Mouse (Mus musculus): ENCODE measurements at regions not wholly inside any gene's neighbourhood (a gene's known extent, or its start where the extent isn't known, plus 50 kb on each side); places are given as distances from the start of the nearest gene placed in this dataset.

DNA sequence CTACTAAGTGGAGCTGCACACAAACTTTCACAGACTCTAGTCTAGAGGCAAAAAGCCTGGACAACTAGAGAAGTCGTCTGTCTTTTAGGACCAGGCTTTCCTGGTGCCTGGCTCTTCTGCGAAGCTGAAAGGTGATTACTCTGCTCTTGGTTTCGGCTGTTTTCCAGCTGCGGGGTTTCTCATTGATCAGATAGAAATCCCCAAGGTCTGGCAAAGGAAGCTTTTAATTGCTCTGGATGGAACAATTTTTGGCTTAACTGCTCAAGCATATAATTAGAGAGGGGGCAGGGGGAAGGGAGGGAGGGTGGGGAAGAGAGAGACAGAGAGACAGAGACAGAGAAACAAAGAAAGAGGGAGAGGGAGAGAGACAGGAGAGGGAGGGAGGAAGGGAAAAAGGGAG is 82.0 kb upstream of the Mgme1 start:
- no peaks in the 10 kb centered on the region for H3K27me3 ChIP-seq (ENCODE audit: control insufficient read depth, insufficient read depth, low read length)
- 0 out of 2 replicates have a peak, but pooled peaks cover 4% of the 10 kb centered on the region for H3K4me1 ChIP-seq (ENCODE audit: control insufficient read depth, insufficient read depth, low read length)
- H3K27ac ChIP-seq (replicated peaks; ENCODE audit: low read depth, low read length): no peak overlapping the region
- H3K4me3 ChIP-seq (ENCODE audit: low read depth, low read length): no peak overlapping the region
- WGBS: 22% methylated on average over 4 of the region's 4 CpGs
- no peaks in the 10 kb centered on the region for H3K9me3 ChIP-seq (ENCODE audit: control insufficient read depth, low read length)
- no peaks in the 10 kb centered on the region for H3K36me3 ChIP-seq (ENCODE audit: control insufficient read depth, insufficient read depth, low read length)
- DNase-seq (ENCODE audit: low spot score) (no peak), ATAC-seq (ENCODE audit: insufficient number of reproducible peaks, low FRiP score, low TSS enrichment, low read depth) (no peak)
- no peak overlapping the region for H3K4me2 ChIP-seq (ENCODE audit: low read depth, severe bottlenecking)
- no peak overlapping the region for H3K9ac ChIP-seq (ENCODE audit: low read length)

DNA sequence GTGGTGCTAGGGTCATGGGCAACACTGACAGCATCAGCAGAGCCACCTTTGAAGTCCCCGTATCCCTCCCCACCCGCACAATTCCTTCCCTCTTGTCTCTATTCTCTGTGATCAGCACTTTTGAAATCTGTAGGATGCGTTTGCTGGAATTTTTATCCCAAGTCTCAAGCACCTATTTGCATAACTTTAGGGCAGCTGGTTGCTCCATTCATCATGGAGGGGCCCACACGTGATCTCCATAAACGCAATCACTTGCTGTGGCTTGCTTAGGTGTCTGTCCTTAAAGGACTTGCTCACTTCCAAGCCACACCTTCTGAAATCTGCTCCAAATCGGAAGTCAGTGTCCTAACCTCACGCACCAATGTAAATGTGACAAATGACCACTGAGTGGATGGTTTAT is 80.7 kb upstream of the Mgme1 start:
- Histone ChIP-seq H3K27ac (replicated peaks; ENCODE audit: low read depth, low read length) (no peak overlapping the region), H3K27me3 (ENCODE audit: control insufficient read depth, insufficient read depth, low read length) (no peaks in the 10 kb centered on the region), H3K4me2 (ENCODE audit: low read depth, severe bottlenecking) (no peak overlapping the region), H3K4me1 (ENCODE audit: control insufficient read depth, insufficient read depth, low read length) (0 out of 2 replicates have a peak, but pooled peaks cover 4% of the 10 kb centered on the region), H3K9ac (ENCODE audit: low read length) (no peak overlapping the region), H3K4me3 (ENCODE audit: low read depth, low read length) (no peak overlapping the region), H3K36me3 (ENCODE audit: control insufficient read depth, insufficient read depth, low read length) (no peaks in the 10 kb centered on the region), H3K9me3 (ENCODE audit: control insufficient read depth, low read length) (no peaks in the 10 kb centered on the region)
- WGBS: 88% methylated on average over 7 of the region's 7 CpGs
- ATAC-seq (ENCODE audit: insufficient number of reproducible peaks, low FRiP score, low TSS enrichment, low read depth) (no peak), DNase-seq (ENCODE audit: low spot score) (no peak)

DNA sequence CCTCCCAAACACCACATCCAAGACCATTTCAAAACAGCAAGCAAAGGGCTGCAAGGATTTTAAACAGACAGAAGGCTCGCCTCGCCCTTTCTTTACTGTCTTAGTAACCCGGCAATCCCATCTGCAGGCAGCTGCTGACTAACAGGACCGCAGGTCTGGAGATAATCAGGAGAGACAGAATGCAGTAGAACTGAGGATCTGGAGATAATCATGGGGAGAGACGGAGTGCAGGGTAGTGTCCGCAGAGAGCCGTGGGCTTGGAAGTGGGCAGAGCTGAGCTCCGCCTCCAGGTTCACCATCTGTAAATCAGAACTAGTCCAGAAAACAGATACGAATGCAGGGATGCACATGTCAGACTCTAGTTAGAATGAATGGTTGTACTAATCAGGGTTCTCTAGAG is 79.4 kb upstream of the Mgme1 start:
- ATAC-seq (ENCODE audit: insufficient number of reproducible peaks, low FRiP score, low TSS enrichment, low read depth) (0 out of 2 replicates have a peak, but pooled peaks have one; percentile 28), DNase-seq (ENCODE audit: low spot score) (no peak)
- no peaks in the 10 kb centered on the region for H3K36me3 ChIP-seq (ENCODE audit: control insufficient read depth, insufficient read depth, low read length)
- no peaks in the 10 kb centered on the region for H3K27me3 ChIP-seq (ENCODE audit: control insufficient read depth, insufficient read depth, low read length)
- no peak overlapping the region for H3K4me3 ChIP-seq (ENCODE audit: low read depth, low read length)
- 0 out of 2 replicates have a peak, but pooled peaks cover 4% of the 10 kb centered on the region for H3K4me1 ChIP-seq (ENCODE audit: control insufficient read depth, insufficient read depth, low read length)
- H3K27ac ChIP-seq (replicated peaks; ENCODE audit: low read depth, low read length): no peak overlapping the region
- no peak overlapping the region; the same call in 1 of the 2 replicates for H3K9ac ChIP-seq (ENCODE audit: low read length)
- H3K9me3 ChIP-seq (ENCODE audit: control insufficient read depth, low read length): no peaks in the 10 kb centered on the region
- no peak overlapping the region for H3K4me2 ChIP-seq (ENCODE audit: low read depth, severe bottlenecking)
- 41% methylated on average over 9 of the region's 9 CpGs for WGBS

DNA sequence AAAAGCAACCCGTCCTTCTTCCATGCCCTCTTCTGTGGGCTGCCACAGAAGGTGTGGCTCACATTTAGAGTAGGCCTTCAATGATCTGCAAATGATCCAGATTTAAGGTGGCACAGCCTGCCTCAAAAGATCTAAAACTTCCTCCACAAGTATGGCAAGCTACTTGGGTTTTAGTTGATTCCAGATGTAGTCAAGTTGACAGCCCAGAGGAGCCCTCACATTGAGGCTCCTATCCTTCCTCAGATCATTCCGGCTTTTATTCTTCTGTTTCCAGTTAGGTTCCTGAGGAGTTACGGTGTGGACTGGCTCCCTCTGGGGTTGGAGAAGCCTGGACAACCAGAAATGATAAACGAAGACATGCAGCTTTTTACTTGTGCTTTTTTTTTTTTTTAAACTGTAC is 78.8 kb upstream of the Mgme1 start:
- Histone ChIP-seq H3K4me1 (ENCODE audit: control insufficient read depth, insufficient read depth, low read length) (0 out of 2 replicates have a peak, but pooled peaks cover 4% of the 10 kb centered on the region), H3K27me3 (ENCODE audit: control insufficient read depth, insufficient read depth, low read length) (no peaks in the 10 kb centered on the region), H3K9me3 (ENCODE audit: control insufficient read depth, low read length) (no peaks in the 10 kb centered on the region), H3K9ac (ENCODE audit: low read length) (no peak overlapping the region), H3K4me2 (ENCODE audit: low read depth, severe bottlenecking) (no peak overlapping the region), H3K36me3 (ENCODE audit: control insufficient read depth, insufficient read depth, low read length) (no peaks in the 10 kb centered on the region), H3K27ac (replicated peaks; ENCODE audit: low read depth, low read length) (0 out of 2 replicates have a peak overlapping the region, but pooled peaks have one; percentile 30), H3K4me3 (ENCODE audit: low read depth, low read length) (no peak overlapping the region)
- DNase-seq (ENCODE audit: low spot score) (no peak), ATAC-seq (ENCODE audit: insufficient number of reproducible peaks, low FRiP score, low TSS enrichment, low read depth) (no peak)
- 58% methylated on average over 4 of the region's 4 CpGs for WGBS

- WGBS: 49% methylated on average over 8 of the region's 8 CpGs
- Histone ChIP-seq H3K4me3 (ENCODE audit: low read depth, low read length) (no peak overlapping the region), H3K27me3 (ENCODE audit: control insufficient read depth, insufficient read depth, low read length) (no peaks in the 10 kb centered on the region), H3K4me2 (ENCODE audit: low read depth, severe bottlenecking) (no peak overlapping the region), H3K36me3 (ENCODE audit: control insufficient read depth, insufficient read depth, low read length) (no peaks in the 10 kb centered on the region), H3K4me1 (ENCODE audit: control insufficient read depth, insufficient read depth, low read length) (0 out of 2 replicates have a peak, but pooled peaks cover 4% of the 10 kb centered on the region), H3K9ac (ENCODE audit: low read length) (no peak overlapping the region), H3K27ac (replicated peaks; ENCODE audit: low read depth, low read length) (no peak overlapping the region; the same call in 1 of the 2 replicates), H3K9me3 (ENCODE audit: control insufficient read depth, low read length) (no peaks in the 10 kb centered on the region)
- DNase-seq (ENCODE audit: low spot score) (no peak), ATAC-seq (ENCODE audit: insufficient number of reproducible peaks, low FRiP score, low TSS enrichment, low read depth) (no peak)
Observed at GRCm38 (mm10) chr2:144192428-144192827, 78.0 kb upstream of the Mgme1 start.

DNA sequence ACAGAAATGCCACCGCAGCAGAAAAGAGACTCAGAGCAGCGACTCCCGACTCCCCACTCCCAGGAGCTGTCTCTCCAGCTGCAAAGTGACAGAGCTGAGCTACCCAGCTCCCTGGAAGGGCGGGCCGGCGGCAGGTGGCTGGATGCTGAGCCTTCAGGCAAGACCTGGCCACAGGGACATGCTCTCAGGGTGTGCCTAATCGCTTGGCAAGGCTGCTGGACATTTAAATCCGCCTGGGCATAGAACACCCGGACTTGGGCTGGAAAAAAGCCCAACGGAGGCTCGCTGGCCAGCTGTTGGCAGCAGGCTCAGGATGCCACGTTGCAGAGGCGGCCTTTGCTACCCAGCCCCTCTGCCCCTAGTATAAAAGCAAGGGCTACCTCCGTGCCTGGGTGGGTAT is 74.6 kb upstream of the Mgme1 start:
- H3K4me2 ChIP-seq (ENCODE audit: low read depth, severe bottlenecking): no peak overlapping the region
- H3K4me3 ChIP-seq (ENCODE audit: low read depth, low read length): no peak overlapping the region
- ATAC-seq (ENCODE audit: insufficient number of reproducible peaks, low FRiP score, low TSS enrichment, low read depth) (no peak), DNase-seq (ENCODE audit: low spot score) (no peak)
- H3K27me3 ChIP-seq (ENCODE audit: control insufficient read depth, insufficient read depth, low read length): no peaks in the 10 kb centered on the region
- no peaks in the 10 kb centered on the region for H3K36me3 ChIP-seq (ENCODE audit: control insufficient read depth, insufficient read depth, low read length)
- no peaks in the 10 kb centered on the region for H3K9me3 ChIP-seq (ENCODE audit: control insufficient read depth, low read length)
- H3K27ac ChIP-seq (replicated peaks; ENCODE audit: low read depth, low read length): no peak overlapping the region
- WGBS: 55% methylated on average over 14 of the region's 14 CpGs
- H3K4me1 ChIP-seq (ENCODE audit: control insufficient read depth, insufficient read depth, low read length): no peaks in the 10 kb centered on the region
- H3K9ac ChIP-seq (ENCODE audit: low read length): no peak overlapping the region

DNA sequence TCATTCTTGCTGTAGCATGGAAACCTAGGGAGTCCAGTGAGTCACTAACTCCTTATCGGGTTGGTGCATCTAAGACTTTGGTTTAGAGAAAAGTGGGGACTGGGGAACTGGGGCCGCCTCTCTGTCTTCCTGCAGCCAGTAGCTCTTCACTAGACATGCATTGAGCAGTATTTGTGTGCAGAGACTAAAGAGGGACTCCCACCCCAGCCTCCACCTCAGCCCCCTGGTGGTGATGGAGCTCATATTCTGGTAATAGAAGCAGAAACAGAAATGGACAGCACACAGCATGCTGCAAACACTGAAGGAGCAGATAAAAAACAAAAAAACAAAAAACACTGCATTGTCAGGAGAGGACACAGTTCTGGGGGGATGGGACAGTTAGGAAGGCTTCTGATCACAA is 73.3 kb upstream of the Mgme1 start:
- Histone ChIP-seq H3K27me3 (ENCODE audit: control insufficient read depth, insufficient read depth, low read length) (no peaks in the 10 kb centered on the region), H3K9ac (ENCODE audit: low read length) (no peak overlapping the region), H3K4me2 (ENCODE audit: low read depth, severe bottlenecking) (no peak overlapping the region), H3K27ac (replicated peaks; ENCODE audit: low read depth, low read length) (no peak overlapping the region), H3K9me3 (ENCODE audit: control insufficient read depth, low read length) (no peaks in the 10 kb centered on the region), H3K36me3 (ENCODE audit: control insufficient read depth, insufficient read depth, low read length) (no peaks in the 10 kb centered on the region), H3K4me1 (ENCODE audit: control insufficient read depth, insufficient read depth, low read length) (no peaks in the 10 kb centered on the region), H3K4me3 (ENCODE audit: low read depth, low read length) (no peak overlapping the region)
- ATAC-seq (ENCODE audit: insufficient number of reproducible peaks, low FRiP score, low TSS enrichment, low read depth) (no peak), DNase-seq (ENCODE audit: low spot score) (peak; percentile 45)
- WGBS: 78% methylated on average over 2 of the region's 2 CpGs

GRCm38 (mm10) chr2:144198326-144199051 is 72.0 kb upstream of the Mgme1 start:
- H3K4me1 ChIP-seq (ENCODE audit: control insufficient read depth, insufficient read depth, low read length): no peaks in the 10 kb centered on the region

More at GRCm38 (mm10) chr2:144198326-144199051, 72.0 kb upstream of the Mgme1 start:
- H3K27ac ChIP-seq (replicated peaks; ENCODE audit: low read depth, low read length): no peak overlapping the region
- DNase-seq (ENCODE audit: low spot score): no peak
- H3K9me3 ChIP-seq (ENCODE audit: control insufficient read depth, low read length): no peaks in the 10 kb centered on the region
- no peaks in the 10 kb centered on the region for H3K36me3 ChIP-seq (ENCODE audit: control insufficient read depth, insufficient read depth, low read length)
- no peaks in the 10 kb centered on the region for H3K27me3 ChIP-seq (ENCODE audit: control insufficient read depth, insufficient read depth, low read length)
- 71% methylated on average over 13 of the region's 13 CpGs for WGBS
- ATAC-seq (ENCODE audit: insufficient number of reproducible peaks, low FRiP score, low TSS enrichment, low read depth): no peak
- H3K4me3 ChIP-seq (ENCODE audit: low read depth, low read length): no peak overlapping the region
- no peak overlapping the region for H3K4me2 ChIP-seq (ENCODE audit: low read depth, severe bottlenecking)
- H3K9ac ChIP-seq (ENCODE audit: low read length): no peak overlapping the region

Measured in limb, embryonic 11.5 days (tissue).